In genomic region chr19:21009607-21010006, GRCm38 (mm10) we compare ENCODE assay signal across 20 mouse cellular contexts. TPM values are rescaled to one million over a fixed set of nuclear protein-coding genes. Genes with fewer than 3 reads are reported as not detected.
"Had no signal": no experiment of that assay in that cellular context is flagged by ENCODE, and none has a peak within 500 bp of the region (broad histone marks: within the 10 kb centered on the region; RNA-seq: fewer than 3 reads in every experiment).

No protein-coding gene starts in this region.

- H3K4me2 ChIP-seq: neural tube, embryonic 13.5 days; neural tube, embryonic 15.5 days; stomach, embryonic 15.5 days had no signal

- H3K27ac ChIP-seq: neural tube, embryonic 13.5 days; neural tube, embryonic 15.5 days; stomach, embryonic 15.5 days; stomach, postnatal 0 days had no signal

- DNase-seq: retina, postnatal 1 day; right cerebral cortex, adult 18-20 months; right cerebral cortex, postnatal 14 days; right cerebral cortex, postnatal 25 days; right cerebral cortex, postnatal 4 days; spleen, adult 18-20 months; thymus, adult 18-20 months; thymus, adult 2 months; thymus, postnatal 14 days; thymus, postnatal 25 days; thymus, postnatal 36 days; thymus, postnatal 4 days had no signal

- H3K9ac ChIP-seq: neural tube, embryonic 13.5 days; neural tube, embryonic 15.5 days; stomach, embryonic 15.5 days had no signal

- H3K27me3 ChIP-seq: neural tube, embryonic 13.5 days; neural tube, embryonic 15.5 days; stomach, embryonic 15.5 days had no signal

- H3K36me3 ChIP-seq: neural tube, embryonic 13.5 days; neural tube, embryonic 15.5 days; stomach, embryonic 15.5 days had no signal

- H3K4me3 ChIP-seq: neural tube, embryonic 13.5 days; neural tube, embryonic 15.5 days; stomach, embryonic 15.5 days had no signal

- H3K4me1 ChIP-seq: neural tube, embryonic 13.5 days; neural tube, embryonic 15.5 days; stomach, embryonic 15.5 days had no signal

- H3K9me3 ChIP-seq: neural tube, embryonic 13.5 days; neural tube, embryonic 15.5 days; stomach, embryonic 15.5 days had no signal

RNA-seq across cellular contexts. Expression of gene Tmc1, which starts 55.6 kb away (rescaled TPM):
- polyA plus RNA-seq: small intestine, adult 2 months; stomach, embryonic 14.5 days; stomach, embryonic 16.5 days; stomach, postnatal 0 days; thymus, postnatal 0 days had no signal
